In genomic region chr19:33040512-33040911, GRCm38 (mm10) we compare ENCODE assay signal across 27 mouse cellular contexts.
DNase-seq lines count a peak whose midpoint lies in the region; ATAC-seq and TF ChIP-seq lines count a peak whose summit lies in the region.
"Had no signal": no experiment of that assay in that cellular context is flagged by ENCODE, and none has a peak within 500 bp of the region (broad histone marks: within the 10 kb centered on the region; RNA-seq: fewer than 3 reads in every experiment).

No protein-coding gene starts in this region.

- ATAC-seq in lung, embryonic 16.5 days (ENCODE audit: low read depth), result no peak
- 0 out of 2 replicates have a peak, but pooled peaks have one; percentile 18 for ATAC-seq in common myeloid progenitor, adult 5-6 weeks (replicated peaks; ENCODE audit: low read depth, poor library complexity, severe bottlenecking)
- ATAC-seq in monocyte, adult 5-6 weeks (replicated peaks; ENCODE audit: insufficient number of reproducible peaks, low FRiP score, low TSS enrichment, poor library complexity, severe bottlenecking), result no peak
- ATAC-seq: activated CD4-positive, CD25-positive, alpha-beta regulatory T cell, adult 4 months; CD4-positive, CD25-positive, alpha-beta regulatory T cell, adult 4 months; forebrain, embryonic 14.5 days; forebrain, embryonic 16.5 days; Patski had no signal

- no peak overlapping the region for H3K27ac ChIP-seq in lung, embryonic 16.5 days (ENCODE audit: low read length)
- peak overlapping the region; percentile 66; the same call in 1 of the 2 replicates for H3K27ac ChIP-seq in olfactory bulb, adult 2 months (ENCODE audit: insufficient read depth, low read depth, low read length)
- H3K27ac ChIP-seq: embryonic facial prominence, embryonic 13.5 days; embryonic facial prominence, embryonic 15.5 days; forebrain, embryonic 10.5 days; forebrain, embryonic 12.5 days had no signal

- 0 out of 2 replicates have a peak overlapping the region, but pooled peaks have one; percentile 11 for H3K9ac ChIP-seq in lung, embryonic 16.5 days (ENCODE audit: low read length)
- H3K9ac ChIP-seq: embryonic facial prominence, embryonic 13.5 days; embryonic facial prominence, embryonic 15.5 days; forebrain, embryonic 12.5 days had no signal

- 58% methylated on average over 5 of the region's 5 CpGs for WGBS in lung, embryonic 16.5 days
- WGBS in lung, adult 2 months, result 50% methylated on average over 5 of the region's 5 CpGs
- WGBS in olfactory bulb, adult 2 months, result 58% methylated on average over 5 of the region's 5 CpGs

- H3K4me3 ChIP-seq in lung, embryonic 16.5 days (ENCODE audit: low read length), result no peak overlapping the region
- H3K4me3 ChIP-seq in lung, adult 2 months (replicated peaks; ENCODE audit: extremely low read depth, low read depth, low read length), result no peak overlapping the region
- no peak overlapping the region for H3K4me3 ChIP-seq in olfactory bulb, adult 2 months (ENCODE audit: insufficient read depth, low read depth, low read length)
- H3K4me3 ChIP-seq: embryonic facial prominence, embryonic 13.5 days; embryonic facial prominence, embryonic 15.5 days; erythroblast, embryonic 14.5 days; forebrain, embryonic 10.5 days; forebrain, embryonic 12.5 days had no signal

- no peaks in the 10 kb centered on the region for H3K9me3 ChIP-seq in lung, embryonic 16.5 days (ENCODE audit: control insufficient read depth, low read length)
- H3K9me3 ChIP-seq: embryonic facial prominence, embryonic 13.5 days; embryonic facial prominence, embryonic 15.5 days; forebrain, embryonic 10.5 days; forebrain, embryonic 12.5 days had no signal

- H3K4me2 ChIP-seq in lung, embryonic 16.5 days (ENCODE audit: low read depth, low read length), result no peak overlapping the region
- H3K4me2 ChIP-seq: embryonic facial prominence, embryonic 13.5 days; embryonic facial prominence, embryonic 15.5 days; forebrain, embryonic 12.5 days had no signal

- no peak for TF ChIP-seq CTCF in lung, adult 2 months (IDR thresholded peaks at IDR 0.05; ENCODE audit: insufficient read depth, low read length)
- TF ChIP-seq CTCF in olfactory bulb, adult 2 months (IDR thresholded peaks at IDR 0.05; ENCODE audit: insufficient read depth, low read depth, low read length), result no peak

- no peaks in the 10 kb centered on the region for H3K27me3 ChIP-seq in lung, embryonic 16.5 days (ENCODE audit: control insufficient read depth, insufficient read depth, low read depth, low read length)
- H3K27me3 ChIP-seq: embryonic facial prominence, embryonic 13.5 days; embryonic facial prominence, embryonic 15.5 days; forebrain, embryonic 12.5 days; Patski had no signal

- no peaks in the 10 kb centered on the region for H3K36me3 ChIP-seq in lung, embryonic 16.5 days (ENCODE audit: control insufficient read depth, insufficient read depth, low read length)
- H3K36me3 ChIP-seq: embryonic facial prominence, embryonic 13.5 days; embryonic facial prominence, embryonic 15.5 days; forebrain, embryonic 10.5 days; forebrain, embryonic 12.5 days had no signal

- no peak for DNase-seq in lung, adult 2 months
- DNase-seq in MEL-GATA-1-ER (ENCODE audit: extremely low read depth, low read depth), result peak; percentile 2
- no peak for DNase-seq in adrenal gland, adult (ENCODE audit: inconsistent age in 2 of 2, low spot score in 1 of 2)
- DNase-seq in adrenal gland, adult 2 months, result no peak
- DNase-seq: adrenal gland, adult 8-10 months; adrenal gland, postnatal 14 days; adrenal gland, postnatal 36 days; cerebellum, adult 11-12 months; cerebellum, adult 2 months; cerebellum, adult 9-10 months; cerebellum, postnatal 10 days; cerebellum, postnatal 25 days; embryo, embryonic 11 days had no signal

- 0 out of 2 replicates have a peak, but pooled peaks cover 3% of the 10 kb centered on the region for H3K4me1 ChIP-seq in lung, embryonic 16.5 days (replicated peaks; ENCODE audit: control insufficient read depth, insufficient read depth, low read length)
- H3K4me1 ChIP-seq in lung, adult 2 months (ENCODE audit: control insufficient read depth, insufficient read depth, low read length), result no peaks in the 10 kb centered on the region
- H3K4me1 ChIP-seq in olfactory bulb, adult 2 months (ENCODE audit: control insufficient read depth, insufficient read depth, low read length), result peaks cover 18% of the 10 kb centered on the region
- H3K4me1 ChIP-seq: forebrain, embryonic 12.5 days had no signal

- no peak for TF ChIP-seq POLR2A in lung, adult 2 months (IDR thresholded peaks at IDR 0.05; ENCODE audit: borderline replicate concordance, extremely low read depth, low read depth, low read length)
- TF ChIP-seq POLR2A in olfactory bulb, adult 2 months (IDR thresholded peaks at IDR 0.05; ENCODE audit: insufficient read depth, low read depth, low read length), result no peak
